Mouse (Mus musculus) liver, adult 2 months (tissue): Measurements from ENCODE around the gene Btnl2.

Source experiments
- CTCF ChIP-seq: fragments of 200-500 bp; IDR thresholded peaks from 2 replicates; pipeline ENCODE4 v1.5.1; 2011; ENCODE audit warnings: low read depth, low read length, control low read depth
- POLR2A ChIP-seq: fragments of 200-500 bp; IDR thresholded peaks from 2 replicates; pipeline ENCODE4 v1.6.1; 2011; ENCODE audit warnings: low read length, control low read depth; ENCODE audit not compliant: insufficient read depth; ENCODE audit errors: extremely low read depth

DNA sequence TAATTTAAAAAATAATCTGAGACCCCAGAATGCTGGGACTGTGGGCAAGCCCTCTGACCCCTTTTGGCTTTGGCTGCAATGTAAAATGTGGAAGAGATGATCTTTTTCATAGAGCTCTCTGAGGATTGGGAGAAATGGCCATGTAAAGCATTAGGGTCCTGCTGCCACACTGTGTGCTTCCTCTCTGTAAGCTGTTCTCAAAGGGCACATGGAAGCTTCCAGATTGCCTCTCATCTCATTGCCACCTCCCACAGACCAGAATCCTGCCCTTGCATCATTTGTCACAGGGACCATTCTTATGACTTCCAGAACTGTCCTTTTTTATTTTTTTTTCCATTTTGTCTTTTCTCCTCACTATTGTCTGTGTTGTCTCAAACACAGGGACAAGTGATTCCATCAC lies 47.4 kb upstream of the Btnl2 start:
- TF ChIP-seq POLR2A (no peak), CTCF (no peak)
